Mouse (Mus musculus): Measurements from ENCODE around the gene Chrne. TPM values are rescaled to one million over a fixed set of nuclear protein-coding genes. Genes with fewer than 3 reads are reported as not detected.
A peak's percentile ranks its signal among the peaks of the same experiment; 100 is the strongest.
"Not testable (repeated sequence)": the region's sequence is repeated elsewhere in the genome, so short reads cannot be mapped to it uniquely, and the experiment has no call there.

The Chrne gene
- total and polyA plus RNA-seq, 2 experiments from 2014 or later, result 1.0 TPM; not detected in 1

- Histone ChIP-seq H3K4me1 (ENCODE audit: insufficient read depth) (peaks cover 9% of the 10 kb centered on the region), H3K9me3 (ENCODE audit: low read length) (no peaks in the 10 kb centered on the region), H3K27ac (ENCODE audit: low read depth, low read length) (no peak overlapping the region), H3K4me3 (ENCODE audit: low read depth, low read length) (no peak overlapping the region), H3K36me3 (ENCODE audit: insufficient read depth) (no peaks in the 10 kb centered on the region), H3K4me2 (ENCODE audit: low read depth) (no peak overlapping the region), H3K9ac (no peak overlapping the region), H3K27me3 (ENCODE audit: insufficient read depth, low read length) (no peaks in the 10 kb centered on the region)
- 86% methylated on average over 6 of the region's 6 CpGs for WGBS
- no peak for DNase-seq
- TF ChIP-seq CTCF (IDR thresholded peaks at IDR 0.05; ENCODE audit: low read depth), result no peak
- ATAC-seq, result no peak
These were observed 40.1 kb downstream of the Chrne start for GRCm38 (mm10) chr11:70578962-70579361.

GRCm38 (mm10) chr11:70577201-70577600, 41.8 kb downstream of the Chrne start:
- H3K36me3 ChIP-seq (ENCODE audit: insufficient read depth), result no peaks in the 10 kb centered on the region
- no peak overlapping the region for H3K4me3 ChIP-seq (ENCODE audit: low read depth, low read length)
- H3K9ac ChIP-seq, result no peak overlapping the region
- DNase-seq, result no peak
- no peaks in the 10 kb centered on the region for H3K27me3 ChIP-seq (ENCODE audit: insufficient read depth, low read length)
- no peak overlapping the region for H3K4me2 ChIP-seq (ENCODE audit: low read depth)
- H3K4me1 ChIP-seq (ENCODE audit: insufficient read depth), result peaks cover 4% of the 10 kb centered on the region; the same call in 1 of the 2 replicates
- no peak overlapping the region for H3K27ac ChIP-seq (ENCODE audit: low read depth, low read length)
- no peaks in the 10 kb centered on the region for H3K9me3 ChIP-seq (ENCODE audit: low read length)
- no peak for TF ChIP-seq CTCF (IDR thresholded peaks at IDR 0.05; ENCODE audit: low read depth)
- ATAC-seq, result no peak
- WGBS, result 75% methylated on average over 3 of the region's 3 CpGs

- DNase-seq, result no peak
- TF ChIP-seq CTCF (IDR thresholded peaks at IDR 0.05; ENCODE audit: low read depth), result no peak
- Histone ChIP-seq H3K4me3 (ENCODE audit: low read depth, low read length) (no peak overlapping the region), H3K4me1 (ENCODE audit: insufficient read depth) (no peaks in the 10 kb centered on the region), H3K9ac (no peak overlapping the region), H3K9me3 (ENCODE audit: low read length) (no peaks in the 10 kb centered on the region), H3K27me3 (ENCODE audit: insufficient read depth, low read length) (no peaks in the 10 kb centered on the region), H3K27ac (ENCODE audit: low read depth, low read length) (peak overlapping the region; percentile 17; the same call in 1 of the 2 replicates), H3K36me3 (ENCODE audit: insufficient read depth) (no peaks in the 10 kb centered on the region), H3K4me2 (ENCODE audit: low read depth) (no peak overlapping the region)
- WGBS, result 24% methylated on average over 6 of the region's 6 CpGs
- ATAC-seq, result peak; percentile 38; the same call in 1 of the 2 replicates
These were observed 45.1 kb downstream of the Chrne start for GRCm38 (mm10) chr11:70573872-70574271.

- no peak for DNase-seq
- no peak for ATAC-seq
- Histone ChIP-seq H3K9me3 (ENCODE audit: low read length) (no peaks in the 10 kb centered on the region), H3K4me2 (ENCODE audit: low read depth) (no peak overlapping the region), H3K4me3 (ENCODE audit: low read depth, low read length) (no peak overlapping the region), H3K4me1 (ENCODE audit: insufficient read depth) (no peaks in the 10 kb centered on the region), H3K27me3 (ENCODE audit: insufficient read depth, low read length) (no peaks in the 10 kb centered on the region), H3K9ac (no peak overlapping the region), H3K36me3 (ENCODE audit: insufficient read depth) (no peaks in the 10 kb centered on the region), H3K27ac (ENCODE audit: low read depth, low read length) (no peak overlapping the region)
- no peak for TF ChIP-seq CTCF (IDR thresholded peaks at IDR 0.05; ENCODE audit: low read depth)
- WGBS, result 75% methylated on average over 5 of the region's 5 CpGs
These were observed 46.6 kb downstream of the Chrne start for GRCm38 (mm10) chr11:70572348-70572902.

GRCm38 (mm10) chr11:70571641-70572040, 47.4 kb downstream of the Chrne start:
- no peak overlapping the region for H3K4me2 ChIP-seq (ENCODE audit: low read depth)
- no peak overlapping the region for H3K4me3 ChIP-seq (ENCODE audit: low read depth, low read length)
- no peak for ATAC-seq
- no peak overlapping the region for H3K9ac ChIP-seq
- no peaks in the 10 kb centered on the region for H3K4me1 ChIP-seq (ENCODE audit: insufficient read depth)
- no peak for TF ChIP-seq CTCF (IDR thresholded peaks at IDR 0.05; ENCODE audit: low read depth)
- no peaks in the 10 kb centered on the region for H3K9me3 ChIP-seq (ENCODE audit: low read length)
- DNase-seq, result no peak
- WGBS, result 80% methylated on average over 1 of the region's 1 CpGs
- H3K36me3 ChIP-seq (ENCODE audit: insufficient read depth), result 0 out of 2 replicates have a peak, but pooled peaks cover 3% of the 10 kb centered on the region
- H3K27ac ChIP-seq (ENCODE audit: low read depth, low read length), result no peak overlapping the region
- H3K27me3 ChIP-seq (ENCODE audit: insufficient read depth, low read length), result no peaks in the 10 kb centered on the region

- not testable (repeated sequence) for H3K4me1 ChIP-seq (ENCODE audit: insufficient read depth); H3K27ac ChIP-seq (ENCODE audit: low read depth, low read length); DNase-seq; ATAC-seq; H3K4me2 ChIP-seq (ENCODE audit: low read depth); H3K9me3 ChIP-seq (ENCODE audit: low read length); H3K4me3 ChIP-seq (ENCODE audit: low read depth, low read length); H3K36me3 ChIP-seq (ENCODE audit: insufficient read depth); H3K9ac ChIP-seq; H3K27me3 ChIP-seq (ENCODE audit: insufficient read depth, low read length)
- 84% methylated on average over 1 of the region's 1 CpGs for WGBS
These were observed 48.4 kb downstream of the Chrne start for GRCm38 (mm10) chr11:70570614-70571013.

- Histone ChIP-seq H3K36me3 (ENCODE audit: insufficient read depth) (0 out of 2 replicates have a peak, but pooled peaks cover 3% of the 10 kb centered on the region), H3K9ac (no peak overlapping the region), H3K9me3 (ENCODE audit: low read length) (no peaks in the 10 kb centered on the region), H3K4me3 (ENCODE audit: low read depth, low read length) (no peak overlapping the region), H3K4me2 (ENCODE audit: low read depth) (no peak overlapping the region), H3K27me3 (ENCODE audit: insufficient read depth, low read length) (no peaks in the 10 kb centered on the region), H3K27ac (ENCODE audit: low read depth, low read length) (no peak overlapping the region), H3K4me1 (ENCODE audit: insufficient read depth) (peaks cover 20% of the 10 kb centered on the region; the same call in 1 of the 2 replicates)
- 68% methylated on average over 7 of the region's 7 CpGs for WGBS
- TF ChIP-seq CTCF (IDR thresholded peaks at IDR 0.05; ENCODE audit: low read depth), result no peak
- no peak for ATAC-seq
- DNase-seq, result no peak
These were observed 52.4 kb downstream of the Chrne start for GRCm38 (mm10) chr11:70566586-70566985.

Other genes with a start within 250 kb of the Chrne start
- gene Pelp1, start 209.2 kb downstream of the Chrne start, total RNA-seq (2014; rRNA removed), result 24.5 and 30.7 TPM in 2 replicates
- 21.0 and 31.3 TPM in 2 replicates for gene Pelp1, start 209.2 kb downstream of the Chrne start, polyA plus RNA-seq (2015; fragmentation: Nextera tagmentation; extraction: Ambion mirVana)
- 71.9 and 74.4 TPM in 2 replicates for gene Arrb2, start 186.6 kb downstream of the Chrne start, total RNA-seq (2014; rRNA removed)
- gene Arrb2, start 186.6 kb downstream of the Chrne start, polyA plus RNA-seq (2015; fragmentation: Nextera tagmentation; extraction: Ambion mirVana), result 39.6 and 44.9 TPM in 2 replicates
- gene Med11, start 167.3 kb downstream of the Chrne start, total RNA-seq (2014; rRNA removed), result 21.2 and 41.3 TPM in 2 replicates
- 35.3 and 35.6 TPM in 2 replicates for gene Med11, start 167.3 kb downstream of the Chrne start, polyA plus RNA-seq (2015; fragmentation: Nextera tagmentation; extraction: Ambion mirVana)
- 0.54 and 1.1 TPM in 2 replicates for gene Zmynd15, start 159.8 kb downstream of the Chrne start, total RNA-seq (2014; rRNA removed)
- gene Zmynd15, start 159.8 kb downstream of the Chrne start, polyA plus RNA-seq (2015; fragmentation: Nextera tagmentation; extraction: Ambion mirVana), result 0.24 and 0.84 TPM in 2 replicates
- gene Cxcl16, start 159.2 kb downstream of the Chrne start, total RNA-seq (2014; rRNA removed), result 2.2 and 2.3 TPM in 2 replicates
- gene Cxcl16, start 159.2 kb downstream of the Chrne start, polyA plus RNA-seq (2015; fragmentation: Nextera tagmentation; extraction: Ambion mirVana), result 2.0 and 2.4 TPM in 2 replicates
- gene Tm4sf5, start 114.0 kb downstream of the Chrne start, total RNA-seq (2014; rRNA removed), result 2.8 and 6.3 TPM in 2 replicates
- gene Tm4sf5, start 114.0 kb downstream of the Chrne start, polyA plus RNA-seq (2015; fragmentation: Nextera tagmentation; extraction: Ambion mirVana), result 7.5 and 11.6 TPM in 2 replicates
- not detected in 2 replicates for gene Vmo1, start 104.6 kb downstream of the Chrne start, total RNA-seq (2014; rRNA removed)
- gene Vmo1, start 104.6 kb downstream of the Chrne start, polyA plus RNA-seq (2015; fragmentation: Nextera tagmentation; extraction: Ambion mirVana), result 0.24 TPM in 1 of 2 replicates, not detected in the other
- gene Gltpd2, start 100.0 kb downstream of the Chrne start, total RNA-seq (2014; rRNA removed), result not detected in 2 replicates
- gene Gltpd2, start 100.0 kb downstream of the Chrne start, polyA plus RNA-seq (2015; fragmentation: Nextera tagmentation; extraction: Ambion mirVana), result 0.18 and 0.25 TPM in 2 replicates
- gene Psmb6, start 93.8 kb downstream of the Chrne start, total RNA-seq (2014; rRNA removed), result 428 and 451 TPM in 2 replicates
- gene Psmb6, start 93.8 kb downstream of the Chrne start, polyA plus RNA-seq (2015; fragmentation: Nextera tagmentation; extraction: Ambion mirVana), result 820 and 1,026 TPM in 2 replicates
- not detected in 2 replicates for gene Gm40193, start 86.3 kb downstream of the Chrne start, total RNA-seq (2014; rRNA removed)
- not detected in 2 replicates for gene Gm40193, start 86.3 kb downstream of the Chrne start, polyA plus RNA-seq (2015; fragmentation: Nextera tagmentation; extraction: Ambion mirVana)
- 33.7 and 40.5 TPM in 2 replicates for gene Pld2, start 79.2 kb downstream of the Chrne start, total RNA-seq (2014; rRNA removed)
- 8.4 and 11.6 TPM in 2 replicates for gene Pld2, start 79.2 kb downstream of the Chrne start, polyA plus RNA-seq (2015; fragmentation: Nextera tagmentation; extraction: Ambion mirVana)
- 63.5 and 81.2 TPM in 2 replicates for gene Mink1, start 56.3 kb downstream of the Chrne start, total RNA-seq (2014; rRNA removed)
- gene Mink1, start 56.3 kb downstream of the Chrne start, polyA plus RNA-seq (2015; fragmentation: Nextera tagmentation; extraction: Ambion mirVana), result 9.5 and 15.0 TPM in 2 replicates
- 0.31 and 0.48 TPM in 2 replicates for gene 4930544D05Rik, start 3.4 kb downstream of the Chrne start, total RNA-seq (2014; rRNA removed)
- not detected in 2 replicates for gene 4930544D05Rik, start 3.4 kb downstream of the Chrne start, polyA plus RNA-seq (2015; fragmentation: Nextera tagmentation; extraction: Ambion mirVana)
- gene Gp1ba, start 19.9 kb upstream of the Chrne start, total RNA-seq (2014; rRNA removed), result 0.10 TPM in 1 of 2 replicates, not detected in the other
- 0.08 and 0.18 TPM in 2 replicates for gene Gp1ba, start 19.9 kb upstream of the Chrne start, polyA plus RNA-seq (2015; fragmentation: Nextera tagmentation; extraction: Ambion mirVana)
- 63.2 and 76.4 TPM in 2 replicates for gene Rnf167, start 28.0 kb upstream of the Chrne start, total RNA-seq (2014; rRNA removed)
- gene Rnf167, start 28.0 kb upstream of the Chrne start, polyA plus RNA-seq (2015; fragmentation: Nextera tagmentation; extraction: Ambion mirVana), result 102 and 109 TPM in 2 replicates
- 133 and 134 TPM in 2 replicates for gene Slc25a11, start 28.3 kb upstream of the Chrne start, total RNA-seq (2014; rRNA removed)
- 151 and 160 TPM in 2 replicates for gene Slc25a11, start 28.3 kb upstream of the Chrne start, polyA plus RNA-seq (2015; fragmentation: Nextera tagmentation; extraction: Ambion mirVana)
- gene Pfn1, start 35.4 kb upstream of the Chrne start, total RNA-seq (2014; rRNA removed), result 386 and 408 TPM in 2 replicates
- 687 and 843 TPM in 2 replicates for gene Pfn1, start 35.4 kb upstream of the Chrne start, polyA plus RNA-seq (2015; fragmentation: Nextera tagmentation; extraction: Ambion mirVana)
- gene Eno3, start 38.0 kb upstream of the Chrne start, total RNA-seq (2014; rRNA removed), result 7.4 and 14.6 TPM in 2 replicates
- 4.3 and 5.5 TPM in 2 replicates for gene Eno3, start 38.0 kb upstream of the Chrne start, polyA plus RNA-seq (2015; fragmentation: Nextera tagmentation; extraction: Ambion mirVana)
- gene Spag7, start 50.2 kb upstream of the Chrne start, total RNA-seq (2014; rRNA removed), result 49.2 and 57.1 TPM in 2 replicates
- gene Spag7, start 50.2 kb upstream of the Chrne start, polyA plus RNA-seq (2015; fragmentation: Nextera tagmentation; extraction: Ambion mirVana), result 56.6 and 116 TPM in 2 replicates
- gene Camta2, start 68.9 kb upstream of the Chrne start, total RNA-seq (2014; rRNA removed), result 12.8 and 17.3 TPM in 2 replicates
- 11.1 and 17.7 TPM in 2 replicates for gene Camta2, start 68.9 kb upstream of the Chrne start, polyA plus RNA-seq (2015; fragmentation: Nextera tagmentation; extraction: Ambion mirVana)
- 0.62 and 0.69 TPM in 2 replicates for gene Inca1, start 80.9 kb upstream of the Chrne start, total RNA-seq (2014; rRNA removed)
- 1.5 and 2.1 TPM in 2 replicates for gene Inca1, start 80.9 kb upstream of the Chrne start, polyA plus RNA-seq (2015; fragmentation: Nextera tagmentation; extraction: Ambion mirVana)
- 16.8 and 25.9 TPM in 2 replicates for gene Kif1c, start 81.3 kb upstream of the Chrne start, total RNA-seq (2014; rRNA removed)
- gene Kif1c, start 81.3 kb upstream of the Chrne start, polyA plus RNA-seq (2015; fragmentation: Nextera tagmentation; extraction: Ambion mirVana), result 1.1 and 1.2 TPM in 2 replicates
- 13.4 and 14.8 TPM in 2 replicates for gene Zfp3, start 145.0 kb upstream of the Chrne start, total RNA-seq (2014; rRNA removed)
- gene Zfp3, start 145.0 kb upstream of the Chrne start, polyA plus RNA-seq (2015; fragmentation: Nextera tagmentation; extraction: Ambion mirVana), result 13.5 and 15.1 TPM in 2 replicates
- not detected in 2 replicates for gene Scimp, start 193.4 kb upstream of the Chrne start, total RNA-seq (2014; rRNA removed)
- gene Scimp, start 193.4 kb upstream of the Chrne start, polyA plus RNA-seq (2015; fragmentation: Nextera tagmentation; extraction: Ambion mirVana), result 0.15 TPM in 1 of 2 replicates, not detected in the other
- 107 and 109 TPM in 2 replicates for gene Rabep1, start 225.6 kb upstream of the Chrne start, total RNA-seq (2014; rRNA removed)
- gene Rabep1, start 225.6 kb upstream of the Chrne start, polyA plus RNA-seq (2015; fragmentation: Nextera tagmentation; extraction: Ambion mirVana), result 81.5 and 103 TPM in 2 replicates

All from forebrain, postnatal 0 days (tissue).